In genomic region chr8:10153611-10154438, GRCm38 (mm10) we compare ENCODE assay signal across 8 mouse cellular contexts. TPM values are rescaled to one million over a fixed set of nuclear protein-coding genes. Genes with fewer than 3 reads are reported as not detected.
DNase-seq lines count a peak whose midpoint lies in the region; ATAC-seq and TF ChIP-seq lines count a peak whose summit lies in the region.

Gene Myo16, plus strand, starts transcription at chr8:10153911.

- H3K4me2 ChIP-seq in forebrain, embryonic 16.5 days (ENCODE audit: low read length), result peak within 1 kb of the TSS; percentile 56
- peak within 1 kb of the TSS; percentile 75 for H3K4me2 ChIP-seq in midbrain, embryonic 12.5 days (replicated peaks)

- no peak for TF ChIP-seq CTCF in kidney, adult 2 months (conservative IDR thresholded peaks at IDR 0.05; ENCODE audit: insufficient read depth, insufficient read length, low read depth, low read length)
- no peak for TF ChIP-seq CTCF in brain, embryonic 14.5 days (IDR thresholded peaks at IDR 0.05; ENCODE audit: borderline replicate concordance, extremely low read depth, insufficient read depth, insufficient read length)

- H3K27me3 ChIP-seq in kidney, adult 2 months (replicated peaks; ENCODE audit: control insufficient read depth, insufficient read depth, low read length), result no peaks in the 10 kb centered on the region
- H3K27me3 ChIP-seq in forebrain, embryonic 16.5 days (replicated peaks; ENCODE audit: control insufficient read depth, insufficient read depth, low read length), result no peaks in the 10 kb centered on the region
- peaks cover 19% of the 10 kb centered on the region for H3K27me3 ChIP-seq in midbrain, embryonic 12.5 days

- DNase-seq in kidney, adult 2 months, result no peak
- DNase-seq in kidney, postnatal 25 days, result no peak
- peak; percentile 75 for DNase-seq in brain, embryonic 14.5 days (ENCODE audit: low read depth)
- DNase-seq in layer of hippocampus, postnatal 36 days, result no peak
- DNase-seq in spleen, postnatal 10 days (ENCODE audit: low spot score in 2 of 2), result no peak
- no peak for DNase-seq in urinary bladder, postnatal 4 days (ENCODE audit: low spot score in 2 of 2)

- WGBS in kidney, adult 2 months, result 1% methylated on average over 61 of the region's 61 CpGs
- under 1% methylated on average over 53 of the region's 61 CpGs for WGBS in forebrain, embryonic 16.5 days
- under 1% methylated on average over 61 of the region's 61 CpGs for WGBS in midbrain, embryonic 12.5 days

- H3K36me3 ChIP-seq in kidney, adult 2 months (ENCODE audit: control insufficient read depth, insufficient read depth, low read length), result no peaks in the 10 kb centered on the region
- H3K36me3 ChIP-seq in forebrain, embryonic 16.5 days (ENCODE audit: control insufficient read depth, insufficient read depth), result no peaks in the 10 kb centered on the region
- no peaks in the 10 kb centered on the region for H3K36me3 ChIP-seq in midbrain, embryonic 12.5 days

- no peak within 1 kb of the TSS for H3K27ac ChIP-seq in kidney, adult 2 months (ENCODE audit: insufficient read depth, low read depth, low read length)
- H3K27ac ChIP-seq in forebrain, embryonic 16.5 days (ENCODE audit: low read length), result no peak within 1 kb of the TSS
- peak within 1 kb of the TSS; percentile 58 for H3K27ac ChIP-seq in midbrain, embryonic 12.5 days (replicated peaks)

- H3K9me3 ChIP-seq in forebrain, embryonic 16.5 days (ENCODE audit: control insufficient read depth, low read length), result no peaks in the 10 kb centered on the region
- H3K9me3 ChIP-seq in midbrain, embryonic 12.5 days, result no peaks in the 10 kb centered on the region

- H3K4me1 ChIP-seq in kidney, adult 2 months (ENCODE audit: control insufficient read depth, insufficient read depth, low read length), result no peaks in the 10 kb centered on the region
- peaks cover 10% of the 10 kb centered on the region for H3K4me1 ChIP-seq in forebrain, embryonic 16.5 days (replicated peaks; ENCODE audit: control insufficient read depth, insufficient read depth, low read length)
- peaks cover 13% of the 10 kb centered on the region for H3K4me1 ChIP-seq in midbrain, embryonic 12.5 days

- H3K9ac ChIP-seq in forebrain, embryonic 16.5 days (replicated peaks; ENCODE audit: low read depth, low read length), result peak within 1 kb of the TSS; percentile 72
- H3K9ac ChIP-seq in midbrain, embryonic 12.5 days (replicated peaks), result peak within 1 kb of the TSS; percentile 69

- no peak for TF ChIP-seq POLR2A in kidney, adult 2 months (IDR thresholded peaks at IDR 0.05; ENCODE audit: low read depth, low read length)
- TF ChIP-seq POLR2A in brain, embryonic 14.5 days (IDR thresholded peaks at IDR 0.05; ENCODE audit: borderline replicate concordance, extremely low read depth, insufficient read depth, insufficient read length, poor library complexity, severe bottlenecking), result 0 out of 2 replicates have a peak, but pooled peaks have one; percentile 4

- peak; percentile 93 for ATAC-seq in forebrain, embryonic 16.5 days
- peak; percentile 91 for ATAC-seq in midbrain, embryonic 12.5 days (ENCODE audit: low FRiP score, low read depth)

- peak within 1 kb of the TSS; percentile 19; the same call in 1 of the 2 replicates for H3K4me3 ChIP-seq in kidney, adult 2 months (ENCODE audit: insufficient read depth, low read depth, low read length)
- H3K4me3 ChIP-seq in forebrain, embryonic 16.5 days (replicated peaks; ENCODE audit: low read length), result peak within 1 kb of the TSS; percentile 60
- H3K4me3 ChIP-seq in midbrain, embryonic 12.5 days, result peak within 1 kb of the TSS; percentile 66

RNA-seq across cellular contexts. Expression of gene Myo16, which starts in this region (rescaled TPM):
- 0.01 and 0.08 TPM in 2 replicates for polyA plus RNA-seq in kidney, adult 2 months (2012; rRNA removed)
- polyA plus RNA-seq in brain, embryonic 14.5 days (2012; rRNA removed), result 8.5 and 18.8 TPM in 2 replicates
- 3.4 and 5.8 TPM in 2 replicates for polyA plus RNA-seq in forebrain, embryonic 16.5 days (2015; fragmentation: Nextera tagmentation; extraction: Ambion mirVana)
- total RNA-seq in layer of hippocampus, postnatal 36 days (2021), result 10 to 100 TPM; 21.0 to 22.7 TPM
- 3.8 and 4.0 TPM in 2 replicates for polyA plus RNA-seq in midbrain, embryonic 12.5 days (2016; fragmentation: Nextera tagmentation; extraction: Ambion mirVana)
